In genomic region chr16:4117072-4117471, GRCm38 (mm10) we compare ENCODE assay signal across 12 mouse cellular contexts. TPM values are rescaled to one million over a fixed set of nuclear protein-coding genes. Genes with fewer than 3 reads are reported as not detected.
DNase-seq lines count a peak whose midpoint lies in the region; ATAC-seq and TF ChIP-seq lines count a peak whose summit lies in the region.
"Had no signal": no experiment of that assay in that cellular context is flagged by ENCODE, and none has a peak within 500 bp of the region (broad histone marks: within the 10 kb centered on the region; RNA-seq: fewer than 3 reads in every experiment).

No protein-coding gene starts in this region.

- H3K27me3 ChIP-seq in heart, embryonic 11.5 days (ENCODE audit: control insufficient read depth, insufficient read depth, low read length), result no peaks in the 10 kb centered on the region
- H3K27me3 ChIP-seq in heart, postnatal 0 days (ENCODE audit: control insufficient read depth, insufficient read depth, low read length), result no peaks in the 10 kb centered on the region
- H3K27me3 ChIP-seq: CH12.LX had no signal

- H3K9me3 ChIP-seq in heart, embryonic 11.5 days (replicated peaks; ENCODE audit: control insufficient read depth, low read length), result no peaks in the 10 kb centered on the region
- H3K9me3 ChIP-seq in heart, postnatal 0 days (replicated peaks; ENCODE audit: control insufficient read depth, low read length), result no peaks in the 10 kb centered on the region

- no peak overlapping the region for H3K27ac ChIP-seq in heart, embryonic 11.5 days (ENCODE audit: low read depth, low read length)
- H3K27ac ChIP-seq in heart, postnatal 0 days (ENCODE audit: low read depth), result no peak overlapping the region

- no peak overlapping the region for H3K9ac ChIP-seq in heart, embryonic 11.5 days (ENCODE audit: low read depth, low read length)
- H3K9ac ChIP-seq in heart, postnatal 0 days (replicated peaks; ENCODE audit: low read depth, low read length), result no peak overlapping the region

- H3K36me3 ChIP-seq in heart, embryonic 11.5 days (ENCODE audit: control insufficient read depth, insufficient read depth, low read length), result peaks cover 26% of the 10 kb centered on the region
- peaks cover 60% of the 10 kb centered on the region for H3K36me3 ChIP-seq in heart, postnatal 0 days (replicated peaks; ENCODE audit: control insufficient read depth, insufficient read depth, low read length)

- H3K4me1 ChIP-seq in heart, embryonic 11.5 days (ENCODE audit: control insufficient read depth, insufficient read depth, low read length), result peaks cover 7% of the 10 kb centered on the region; the same call in 1 of the 2 replicates
- no peaks in the 10 kb centered on the region for H3K4me1 ChIP-seq in heart, postnatal 0 days (ENCODE audit: control insufficient read depth, insufficient read depth)

- no peak for ATAC-seq in heart, embryonic 11.5 days (replicated peaks; ENCODE audit: insufficient number of reproducible peaks, low FRiP score, low TSS enrichment)
- ATAC-seq in heart, postnatal 0 days (ENCODE audit: insufficient read depth, low read depth), result peak; percentile 72
- ATAC-seq in megakaryocyte-erythroid progenitor cell, adult 5-6 weeks (replicated peaks; ENCODE audit: low FRiP score, low TSS enrichment, poor library complexity, severe bottlenecking), result peak; percentile 100
- ATAC-seq in activated CD4-positive, CD25-positive, alpha-beta regulatory T cell, adult 4 months, result no peak

- TF ChIP-seq CTCF in heart, postnatal 0 days (IDR thresholded peaks at IDR 0.05; ENCODE audit: low read depth), result no peak

- TF ChIP-seq EP300 in heart, postnatal 0 days (IDR thresholded peaks at IDR 0.05; ENCODE audit: low read depth), result no peak

- H3K4me3 ChIP-seq in heart, embryonic 11.5 days (ENCODE audit: low read depth, low read length), result no peak overlapping the region
- H3K4me3 ChIP-seq in heart, postnatal 0 days (ENCODE audit: low read depth, low read length), result no peak overlapping the region

- 46% methylated on average over 4 of the region's 4 CpGs for WGBS in heart, embryonic 11.5 days (ENCODE audit: insufficient replicate concordance)
- WGBS in heart, postnatal 0 days, result 31% methylated on average over 4 of the region's 4 CpGs

- no peak overlapping the region for H3K4me2 ChIP-seq in heart, embryonic 11.5 days
- H3K4me2 ChIP-seq in heart, postnatal 0 days (ENCODE audit: low read depth, low read length), result no peak overlapping the region

- peak; percentile 91 for DNase-seq in heart, adult 11 months
- DNase-seq in ovary, postnatal 36 days (ENCODE audit: low spot score), result peak; percentile 11
- DNase-seq in ovary, adult 18-20 months (ENCODE audit: low spot score), result no peak
- DNase-seq in heart, postnatal 0 days (ENCODE audit: low spot score), result peak; percentile 18
- DNase-seq in adrenal gland, adult 2 months, result no peak
- DNase-seq: lung, adult 2 months; midbrain, embryonic 14.5 days; thymus, adult 2 months had no signal

RNA-seq across cellular contexts. Expression of gene Trap1, which starts 39.4 kb away (rescaled TPM):
- 108 TPM in 2 replicates for polyA plus RNA-seq in heart, embryonic 11.5 days (2014; fragmentation: Nextera tagmentation; extraction: Ambion mirVana)
- 109 and 135 TPM in 2 replicates for total RNA-seq in heart, postnatal 0 days (2014; rRNA removed; ENCODE audit: low replicate concordance)
- 117 and 121 TPM in 2 replicates for polyA plus RNA-seq in heart, postnatal 0 days (2015; fragmentation: Nextera tagmentation; extraction: Ambion mirVana)
- total RNA-seq in megakaryocyte-erythroid progenitor cell, adult 5-6 weeks (2014; fragmentation: Nextera tagmentation), result 137 and 143 TPM in 2 replicates
- 152 and 170 TPM in 2 replicates for total RNA-seq in megakaryocyte-erythroid progenitor cell, adult 5-6 weeks (2017)
- polyA plus RNA-seq in activated CD4-positive, CD25-positive, alpha-beta regulatory T cell, adult 4 months (2017; shearing (Covaris generic)), result 10 to 100 TPM; 59.4 to 74.5 TPM
- 100 to 1,000 TPM; 208 to 249 TPM for total RNA-seq in adrenal gland, adult 2 months (2021)
- 158 and 206 TPM in 2 replicates for polyA plus RNA-seq in adrenal gland, adult 2 months (2012; rRNA removed)

Comparison
In these comparisons a context has a peak if more than half of its experiments do, and no peak if none do; other contexts are left out.
1. DNase-seq: peak in heart, adult 11 months (single experiment), ovary, postnatal 36 days (single experiment) and heart, postnatal 0 days (single experiment); none in ovary, adult 18-20 months (single experiment) and adrenal gland, adult 2 months (single experiment).
2. ATAC-seq: peak in heart, postnatal 0 days (single experiment) and megakaryocyte-erythroid progenitor cell, adult 5-6 weeks (single experiment); none in heart, embryonic 11.5 days (single experiment) and activated CD4-positive, CD25-positive, alpha-beta regulatory T cell, adult 4 months (single experiment).